Mouse (Mus musculus) lung, postnatal 0 days (tissue): Measurements from ENCODE around the gene Prrt1.

ENCODE experiments used
- CTCF ChIP-seq: IDR thresholded peaks from 2 replicates; pipeline ENCODE4 v1.5.1; 2016; ENCODE audit warnings: antibody characterized with exemption, mild to moderate bottlenecking
- EP300 ChIP-seq: IDR thresholded peaks from 2 replicates; pipeline ENCODE4 v1.6.1; 2016; ENCODE audit warnings: antibody characterized with exemption, mild to moderate bottlenecking, control low read depth

DNA sequence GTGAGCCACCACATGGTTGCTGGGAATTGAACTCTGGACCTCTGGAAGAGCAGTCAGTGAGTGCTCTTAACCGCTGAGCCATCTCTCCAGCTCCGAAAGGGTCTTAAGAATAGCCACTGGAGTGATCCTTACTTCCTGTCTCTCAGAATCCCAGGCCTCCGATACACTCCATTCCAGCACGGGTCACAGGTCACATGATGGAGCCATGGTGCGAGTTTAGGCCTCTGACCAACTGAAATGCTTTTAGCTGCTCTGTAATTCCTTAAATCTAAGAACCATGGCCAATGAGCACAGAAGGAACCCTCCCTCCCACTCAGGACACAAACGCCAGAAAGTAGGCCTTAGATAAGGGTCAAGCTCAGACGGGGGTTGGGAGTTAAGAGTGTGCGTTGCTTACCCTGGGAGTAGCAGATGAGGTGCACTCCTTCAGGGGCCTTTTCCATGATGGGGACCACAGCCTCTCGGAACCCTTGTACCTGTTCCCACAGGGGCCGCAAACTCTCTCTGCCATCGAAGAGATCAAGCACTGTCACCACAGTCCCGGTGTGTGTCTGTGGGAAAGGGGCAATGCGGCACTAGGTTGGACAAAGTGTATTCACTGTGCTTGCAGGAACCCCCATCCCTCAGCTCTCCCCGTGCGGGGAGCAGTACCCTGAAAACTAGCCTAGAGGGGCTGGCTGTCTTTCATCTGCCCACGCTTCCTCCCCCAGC is 3.1 kb upstream of the Prrt1 start:
- TF ChIP-seq CTCF, result no peak
- no peak for TF ChIP-seq EP300
